Mouse (Mus musculus) heart, postnatal 36 days (tissue): ENCODE measurements at regions not wholly inside any gene's neighbourhood (a gene's known extent, or its start where the extent isn't known, plus 50 kb on each side); places are given as distances from the start of the nearest gene placed in this dataset.
A peak's percentile ranks its signal among the peaks of the same experiment; 100 is the strongest.
"Not testable (repeated sequence)": the region's sequence is repeated elsewhere in the genome, so short reads cannot be mapped to it uniquely, and the experiment has no call there.

Experiments used
- DNase-seq, 2 experiments: peaks; one replicate each; pipeline ENCODE4 v3.0.0; 2021 to 2022
- intact Hi-C: fragments of 180-260 bp; cut with DNase I; formaldehyde crosslinking; loops from one replicate; pipeline ENCODE4 v1.15.1; 2025

DNA sequence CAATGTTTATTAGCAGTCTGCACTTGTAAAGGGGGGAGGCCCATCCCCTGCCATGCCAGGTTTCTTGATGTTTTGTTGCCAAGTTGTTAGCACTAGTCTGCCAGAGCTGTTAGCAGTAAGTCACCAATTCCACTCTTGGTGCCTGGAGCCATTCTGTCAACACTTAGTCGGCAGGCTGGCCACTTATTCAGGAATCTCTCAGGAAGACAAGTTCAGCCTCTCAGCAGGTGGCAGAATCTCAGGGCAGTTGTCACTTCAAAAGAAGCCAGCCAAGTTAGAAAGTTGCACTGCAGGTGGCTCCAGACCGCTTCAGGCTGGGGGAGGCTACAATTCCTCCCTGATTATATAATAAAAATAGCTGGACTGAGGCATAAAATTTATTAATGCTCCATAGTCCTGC lies 424.2 kb downstream of the Cdh10 start:
- DNase-seq, result peak in 1 of 2 experiments; percentile 3
- intact Hi-C loops, result not testable (repeated sequence)

DNA sequence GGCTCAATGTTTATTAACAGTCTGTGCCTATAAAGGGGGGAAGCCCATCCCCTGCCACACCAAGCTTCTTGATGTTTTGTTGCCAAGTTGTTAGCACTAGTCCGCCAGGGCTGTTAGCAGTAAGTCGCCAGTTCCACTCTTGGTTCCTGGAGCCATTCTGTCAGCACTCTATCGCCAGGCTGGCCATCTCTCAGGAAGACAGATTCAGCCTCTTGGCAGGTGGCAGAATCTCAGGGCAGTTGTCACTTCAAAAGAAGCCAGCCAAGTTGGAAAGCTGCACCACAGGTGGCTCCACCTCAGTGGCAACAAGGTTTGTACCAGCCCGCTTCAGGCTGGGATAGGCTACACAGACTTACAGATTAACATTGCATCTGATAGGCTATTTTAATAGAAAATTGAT lies 428.7 kb downstream of the Cdh10 start:
- DNase-seq, result peak in 1 of 2 experiments; percentile 2
- intact Hi-C loops, result no loop called here

DNA sequence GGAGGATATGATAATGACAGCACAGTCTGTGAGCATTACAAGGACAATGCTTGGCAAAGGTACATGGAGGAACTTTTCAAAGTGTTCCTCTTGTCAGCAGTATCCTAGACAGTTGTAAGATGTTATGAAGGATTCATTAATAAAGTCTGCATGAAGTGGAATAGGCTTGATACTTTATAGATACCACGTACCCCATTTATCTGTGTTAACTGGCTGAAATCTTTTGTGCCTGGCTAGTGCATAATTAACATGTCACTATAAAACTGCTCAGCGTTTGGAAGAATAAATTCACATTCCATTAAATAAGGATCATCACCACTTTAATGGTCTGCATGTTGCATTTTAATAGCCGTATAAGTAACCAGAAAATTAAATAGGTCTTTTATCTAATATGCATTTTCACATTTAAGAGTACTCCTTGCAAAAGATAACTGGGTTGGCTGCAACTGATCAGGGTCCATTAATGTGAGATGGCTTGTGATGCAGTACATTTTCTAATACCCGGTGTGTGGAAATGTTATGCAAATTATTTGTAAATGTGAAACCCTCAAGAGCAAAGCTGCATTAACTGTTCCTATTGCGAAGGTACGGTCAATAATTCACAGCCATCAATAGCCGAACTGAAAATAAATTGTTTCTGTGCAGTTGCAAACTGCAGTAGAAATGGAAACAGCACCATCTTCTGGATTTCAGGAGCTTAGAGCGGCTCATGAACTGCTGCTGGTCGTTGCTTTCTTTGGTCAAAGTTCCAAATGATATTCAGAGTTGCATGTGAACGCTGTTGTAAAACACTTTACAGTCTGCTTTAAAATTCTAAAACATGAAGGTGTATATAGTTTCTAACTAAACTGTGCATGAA lies 457.4 kb downstream of the Cdh10 start:
- no peak for DNase-seq
- intact Hi-C loops, result loop anchor here (2.0 kb wide), 1 partner anchor 455 kb away; no protein-coding TSS in a partner anchor

DNA sequence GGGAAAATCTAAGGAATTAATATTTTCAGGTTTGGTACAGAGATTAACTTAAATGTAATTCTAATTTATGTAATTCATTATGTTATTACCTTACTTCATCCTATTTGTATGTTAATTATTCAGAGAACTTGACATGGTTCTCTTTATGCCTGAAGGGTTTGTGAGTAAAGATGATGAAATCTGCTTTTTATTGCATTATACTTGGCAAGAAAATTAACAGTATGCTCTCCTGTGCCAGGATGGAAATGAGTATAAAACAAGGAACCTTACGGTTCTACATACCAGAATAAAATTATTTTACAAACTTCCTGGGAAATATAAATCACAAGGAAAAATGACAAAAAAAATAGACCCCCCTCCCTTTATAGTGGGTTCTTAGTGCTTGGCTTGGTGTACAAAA lies 497.6 kb downstream of the Cdh10 start:
- DNase-seq, result no peak
- intact Hi-C loops, result no loop called here

DNA sequence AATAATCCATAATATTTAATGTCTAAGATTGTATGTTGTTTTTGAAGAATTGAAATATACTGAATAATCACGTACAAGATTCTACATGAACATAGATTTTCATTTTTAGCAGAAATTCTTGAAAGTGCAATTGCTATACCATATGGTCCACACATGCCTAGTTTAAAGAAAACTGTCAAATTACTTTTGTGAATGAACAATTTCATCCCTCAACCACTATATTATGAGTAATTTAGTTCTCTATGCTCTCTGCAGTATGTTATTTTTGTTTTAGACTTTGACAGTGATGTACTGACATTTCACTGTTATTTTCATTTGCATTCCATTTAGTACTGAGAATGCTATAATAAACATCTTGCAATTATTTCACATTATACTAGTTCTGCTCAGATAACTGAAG lies 537.6 kb downstream of the Cdh10 start:
- no peak for DNase-seq
- intact Hi-C loops, result no loop called here

DNA sequence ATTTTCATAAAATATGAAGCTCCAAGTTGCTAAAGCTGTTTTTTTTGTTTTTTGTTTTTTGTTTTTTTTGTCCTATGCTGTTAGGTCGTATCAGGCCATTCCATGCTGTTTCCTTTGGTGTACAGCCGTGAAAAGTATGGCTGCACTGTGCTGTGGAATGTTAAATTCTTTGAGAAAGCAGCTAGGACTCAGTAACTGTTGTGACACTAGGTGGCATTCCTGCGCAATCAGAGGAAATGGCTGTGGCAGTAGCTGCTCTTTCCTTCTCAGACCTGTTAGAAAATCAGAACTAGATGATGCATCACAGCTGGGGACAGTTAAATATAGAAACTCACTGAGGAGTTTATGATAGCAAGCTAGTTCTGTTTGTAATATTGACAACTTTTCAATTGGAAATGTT lies 541.9 kb downstream of the Cdh10 start:
- intact Hi-C loops, result no loop called here
- DNase-seq, result no peak

DNA sequence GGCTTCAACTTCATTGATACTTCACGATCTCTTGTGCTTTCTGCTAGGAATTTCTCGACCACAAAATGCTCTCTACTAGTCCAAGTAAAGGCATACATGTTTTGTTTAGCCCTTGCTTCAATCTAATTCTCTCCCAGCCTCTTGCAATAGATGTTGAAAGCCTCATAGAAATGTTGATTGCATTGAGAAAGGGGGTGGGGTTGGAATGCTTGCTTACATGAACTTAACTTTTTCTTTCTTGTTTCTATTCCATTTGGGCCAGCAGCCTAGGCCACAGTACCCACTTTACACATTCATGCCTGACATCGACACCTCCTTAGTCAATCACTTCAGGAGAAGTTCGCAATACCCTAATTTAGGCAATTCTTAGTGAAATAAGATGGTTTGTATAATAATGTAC lies 571.2 kb downstream of the Cdh10 start:
- intact Hi-C loops, result no loop called here
- no peak for DNase-seq

DNA sequence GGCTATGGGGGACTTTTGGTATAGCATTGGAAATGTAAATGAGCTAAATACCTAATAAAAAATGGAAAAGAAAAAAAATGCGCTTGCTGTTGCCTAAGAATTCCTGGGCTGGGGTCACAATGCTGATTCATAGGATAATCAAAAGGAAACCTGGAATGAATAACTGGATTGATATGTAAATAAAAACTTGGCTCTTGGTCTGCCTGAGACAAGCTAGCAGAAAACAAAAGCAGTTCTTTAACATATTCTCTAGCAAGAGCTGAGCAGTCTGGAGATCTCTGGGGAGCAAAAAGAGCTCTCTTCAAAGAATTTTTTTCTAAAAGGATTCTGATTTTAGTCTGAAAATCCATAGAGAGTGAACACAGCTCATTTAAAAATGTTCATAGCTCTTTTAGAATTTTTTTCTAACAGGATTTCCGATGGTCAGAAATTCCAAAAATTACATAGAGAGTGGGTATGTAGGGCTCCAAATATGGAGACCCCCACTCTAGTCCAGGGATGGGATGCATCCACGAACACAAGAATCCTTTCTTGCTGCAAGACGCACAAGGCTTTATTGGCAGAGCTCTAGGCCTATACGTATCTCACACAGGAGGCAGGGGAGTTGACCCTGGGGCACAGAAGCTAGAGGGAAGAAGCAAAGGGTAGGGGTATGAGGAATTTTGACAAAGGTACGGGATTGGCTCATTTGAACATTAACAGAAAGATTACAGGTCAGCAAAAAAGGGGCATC lies 572.7 kb downstream of the Cdh10 start:
- DNase-seq, result no peak
- intact Hi-C loops, result no loop called here

DNA sequence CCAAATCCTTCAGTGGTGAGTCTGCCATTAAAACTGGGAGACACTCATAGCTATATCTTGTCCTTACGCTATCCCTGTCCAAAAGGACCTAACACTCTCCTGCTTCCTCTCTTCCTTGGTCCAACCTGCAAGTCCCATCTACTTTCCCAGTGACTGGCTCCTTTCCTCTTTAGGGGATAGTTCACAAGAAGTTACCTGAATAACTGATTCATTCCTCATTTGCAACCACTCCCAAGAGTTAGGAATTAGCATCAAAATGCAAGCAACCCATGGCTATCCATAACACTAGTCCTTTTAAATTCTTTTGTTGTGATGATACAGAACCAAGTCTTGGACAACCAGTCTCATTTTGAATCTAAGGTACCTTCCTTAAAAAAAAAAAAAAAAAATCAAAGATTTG lies 576.9 kb downstream of the Cdh10 start:
- DNase-seq, result no peak
- intact Hi-C loops, result no loop called here
